Mouse (Mus musculus): ENCODE measurements around the gene Col1a1. TPM values are rescaled to one million over a fixed set of nuclear protein-coding genes. Genes with fewer than 3 reads are reported as not detected.

Gene Col1a1
- total RNA-seq, 1 experiment from 2014 or later, result not detected

DNA sequence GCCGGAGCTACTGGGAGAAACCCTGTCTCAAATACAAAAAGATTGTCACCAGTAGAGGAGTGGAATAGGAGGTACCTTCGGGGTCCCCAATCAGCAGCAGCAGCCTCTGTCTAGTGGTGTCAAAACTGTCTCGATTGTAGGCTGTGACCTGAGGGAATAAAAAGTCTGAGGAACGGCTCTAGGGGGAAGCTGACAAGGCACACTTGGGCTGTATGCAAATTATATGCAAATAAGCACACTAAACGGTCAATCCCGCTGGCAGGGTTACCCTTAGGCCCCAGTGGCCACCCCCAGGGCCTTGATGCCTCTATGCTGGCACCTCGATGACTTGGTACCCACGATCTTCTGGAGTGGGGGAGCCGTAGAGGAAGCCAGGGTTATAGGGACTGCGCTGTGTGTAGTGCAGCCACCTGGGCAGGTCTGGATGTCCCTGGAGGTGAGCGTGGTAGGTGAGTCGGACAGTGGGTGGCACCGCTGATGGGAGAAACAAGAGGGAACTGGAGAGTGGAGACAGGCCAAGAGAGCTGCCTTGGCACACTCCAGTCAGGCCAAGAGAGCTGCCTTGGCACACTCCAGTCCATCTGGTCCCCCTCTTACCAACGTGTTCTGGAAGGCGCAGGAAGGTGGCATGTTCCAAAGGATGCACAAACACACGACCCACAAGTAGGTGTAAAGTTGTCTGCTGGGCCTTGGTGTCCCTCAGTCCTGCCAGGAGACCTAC, 36.0 kb downstream of the Col1a1 start:
- 0 out of 2 replicates have a peak, but pooled peaks have one; percentile 24 for ATAC-seq (replicated peaks; ENCODE audit: low read depth, poor library complexity, severe bottlenecking)

DNA sequence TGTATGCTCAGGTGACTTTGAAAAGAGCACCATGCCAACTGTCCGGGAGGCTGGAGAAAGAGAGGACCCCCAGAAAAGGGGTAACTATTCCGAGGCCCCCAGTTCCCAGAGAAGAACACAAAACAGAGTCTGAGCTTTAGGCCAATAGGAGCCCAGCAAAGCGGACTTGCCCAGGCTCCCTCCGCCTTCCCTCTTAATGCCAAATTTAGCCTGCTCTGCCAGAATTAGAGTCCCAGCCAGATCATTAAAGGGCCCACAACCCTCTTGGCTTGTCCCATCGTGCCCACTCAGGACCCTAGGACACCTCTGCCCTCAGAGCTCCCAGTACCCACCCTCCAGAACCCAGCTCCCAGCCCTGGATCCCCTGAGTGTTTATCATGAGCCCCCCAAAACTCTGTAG, 36.9 kb downstream of the Col1a1 start:
- no peak for ATAC-seq (replicated peaks; ENCODE audit: low read depth, poor library complexity, severe bottlenecking)

DNA sequence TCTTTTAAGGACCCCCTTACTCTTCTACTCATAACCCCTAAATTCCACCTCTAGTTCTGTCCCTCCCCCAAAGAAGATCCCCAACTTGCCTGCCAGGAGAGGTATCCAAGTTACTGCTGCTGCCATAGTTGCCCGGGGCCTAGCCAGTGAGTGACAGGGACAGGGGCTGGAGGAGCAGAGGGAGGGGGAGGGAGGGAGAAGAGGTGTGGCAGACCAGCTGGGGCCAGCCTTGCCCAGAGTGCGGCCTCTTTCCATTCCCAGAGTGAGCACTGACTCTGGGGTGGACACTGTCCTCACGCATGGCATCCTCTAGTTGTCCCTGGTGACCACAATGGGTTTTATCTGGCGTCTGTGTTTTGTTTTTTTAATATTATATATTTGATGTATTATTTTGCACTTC, 37.3 kb downstream of the Col1a1 start:
- ATAC-seq (replicated peaks; ENCODE audit: low read depth, poor library complexity, severe bottlenecking), result no peak

DNA sequence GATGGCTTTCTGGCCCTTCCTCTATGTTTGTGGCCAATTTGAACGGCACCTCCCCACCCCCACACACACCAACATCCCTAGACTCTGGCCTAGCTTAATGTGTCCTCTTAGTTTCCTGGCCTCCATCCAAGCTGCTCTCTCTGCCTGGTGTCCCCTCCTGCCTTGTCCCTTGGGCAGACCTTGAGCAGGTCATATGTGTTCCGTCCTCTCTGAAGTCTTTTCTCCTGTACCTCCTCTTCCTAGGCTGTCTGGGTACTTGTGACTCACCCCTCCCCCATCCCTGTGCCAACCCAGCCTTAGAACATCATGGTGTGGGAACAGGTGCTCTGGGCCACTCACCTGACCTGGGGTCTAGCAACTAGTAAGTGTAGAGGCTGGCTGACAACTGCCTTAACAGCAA, 38.9 kb downstream of the Col1a1 start:
- ATAC-seq (replicated peaks; ENCODE audit: low read depth, poor library complexity, severe bottlenecking), result no peak

DNA sequence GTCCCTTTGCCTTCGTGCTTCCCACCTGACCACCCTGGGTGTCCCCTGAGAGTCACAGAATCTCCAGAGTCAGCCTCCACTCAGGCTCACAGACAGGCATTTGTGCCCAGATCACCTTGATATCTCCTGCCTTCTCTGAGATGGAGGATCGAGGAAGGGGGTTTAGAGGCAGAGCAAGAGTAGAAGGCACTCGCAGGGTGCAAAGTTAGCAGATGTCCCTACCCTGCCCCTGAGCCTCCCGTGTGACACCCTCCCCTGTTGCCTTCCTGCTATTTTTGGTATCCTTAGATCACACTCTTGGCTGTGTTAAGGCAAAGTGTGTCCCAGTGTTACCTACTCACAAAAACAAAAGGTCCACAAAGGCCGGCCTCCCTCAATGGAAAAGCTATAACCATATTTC, 40.2 kb downstream of the Col1a1 start, which contains the start of gene Sgca:
Gene Sgca (minus strand): TSS at position 129 of the 400 bp plus-strand sequence.
- ATAC-seq (replicated peaks; ENCODE audit: low read depth, poor library complexity, severe bottlenecking), result no peak

DNA sequence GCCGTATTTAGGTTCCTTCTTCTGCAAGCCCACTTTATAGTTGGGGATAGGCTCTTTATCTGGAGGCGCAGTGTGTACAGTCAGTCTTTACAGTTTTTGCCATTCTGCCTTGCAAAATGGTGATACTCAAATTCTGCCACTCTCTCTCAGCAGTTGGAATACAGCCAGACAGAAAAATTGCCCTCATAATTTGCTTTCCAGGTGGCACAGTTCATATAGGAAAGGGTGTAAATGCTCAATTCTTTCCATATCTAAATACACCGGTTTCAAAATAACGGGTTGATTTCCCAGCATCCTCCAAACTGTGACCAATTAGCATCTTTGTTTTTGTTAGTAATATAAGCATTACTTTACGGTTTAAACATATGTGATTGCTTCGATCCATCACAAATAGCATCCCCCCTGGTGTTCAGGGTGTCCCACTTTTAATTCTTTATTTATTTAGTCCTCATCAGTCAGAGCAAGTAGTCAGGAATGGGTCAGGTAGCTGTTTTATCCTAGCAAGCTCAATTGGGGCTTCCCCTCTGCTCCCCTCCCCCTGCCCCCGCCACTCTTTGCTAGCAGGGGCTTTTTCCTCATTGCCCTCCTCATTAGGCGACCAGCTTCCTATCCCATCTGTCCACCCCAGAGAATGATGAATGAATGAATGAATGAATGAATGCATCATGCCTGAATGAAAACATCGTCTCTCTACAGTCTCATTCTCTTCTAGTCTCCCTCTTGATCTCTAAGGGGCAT, 42.3 kb downstream of the Col1a1 start:
- no peak for ATAC-seq (replicated peaks; ENCODE audit: low read depth, poor library complexity, severe bottlenecking)

DNA sequence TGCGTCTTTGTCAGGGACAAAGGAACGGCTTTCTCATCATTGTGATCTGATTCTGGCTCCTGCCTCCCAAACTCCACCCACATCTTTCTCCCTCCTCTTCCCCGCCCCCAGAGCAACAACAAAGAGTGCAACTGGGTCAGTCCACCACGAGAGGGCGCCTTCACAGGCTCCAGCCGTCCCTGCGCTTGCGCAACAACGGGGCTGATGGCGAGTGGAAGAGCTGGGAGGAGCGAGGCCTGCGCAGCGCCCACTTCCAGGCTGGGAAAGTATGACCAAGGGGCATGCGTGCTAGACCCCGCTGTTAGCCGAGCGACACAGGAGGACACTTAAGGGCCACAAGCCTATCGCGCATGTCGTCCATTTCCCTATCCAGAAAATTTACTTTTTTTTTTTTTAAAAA, 42.9 kb downstream of the Col1a1 start:
- ATAC-seq (replicated peaks; ENCODE audit: low read depth, poor library complexity, severe bottlenecking), result peak; percentile 99

DNA sequence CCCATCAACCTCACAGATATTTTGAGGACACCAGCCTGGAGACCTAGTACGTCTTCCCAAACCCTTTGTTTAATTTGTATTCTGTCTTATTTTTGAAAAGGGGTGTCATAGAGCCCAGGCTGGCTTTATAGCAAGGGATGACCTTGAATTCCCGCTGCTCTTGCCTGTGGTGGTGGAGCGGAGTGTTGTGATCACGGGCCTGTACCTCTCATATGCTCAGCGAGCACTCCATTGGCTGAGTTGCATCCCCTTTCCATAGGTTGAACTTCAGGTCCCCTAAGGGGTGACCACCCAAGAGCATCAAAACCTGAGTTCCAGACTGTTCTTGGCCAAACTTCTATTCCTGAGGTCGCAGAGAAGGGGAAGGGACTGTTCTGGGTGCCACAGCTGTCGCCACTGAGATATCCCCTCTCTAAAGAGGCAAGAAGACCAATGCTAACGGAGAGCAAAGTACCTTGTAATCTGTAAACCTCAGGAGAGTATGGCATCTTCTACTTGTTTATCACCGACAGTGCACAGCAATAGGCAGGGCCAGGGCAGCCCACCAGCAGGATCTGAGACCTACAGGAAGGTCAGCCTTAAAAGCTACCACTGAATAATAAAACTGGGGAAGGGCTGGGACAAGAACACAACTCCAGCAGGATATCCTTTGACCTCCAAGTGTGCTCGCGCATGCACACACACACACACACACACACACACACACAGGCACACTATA, 43.6 kb downstream of the Col1a1 start:
- ATAC-seq (replicated peaks; ENCODE audit: low read depth, poor library complexity, severe bottlenecking), result peak; percentile 28; the same call in 1 of the 2 replicates

DNA sequence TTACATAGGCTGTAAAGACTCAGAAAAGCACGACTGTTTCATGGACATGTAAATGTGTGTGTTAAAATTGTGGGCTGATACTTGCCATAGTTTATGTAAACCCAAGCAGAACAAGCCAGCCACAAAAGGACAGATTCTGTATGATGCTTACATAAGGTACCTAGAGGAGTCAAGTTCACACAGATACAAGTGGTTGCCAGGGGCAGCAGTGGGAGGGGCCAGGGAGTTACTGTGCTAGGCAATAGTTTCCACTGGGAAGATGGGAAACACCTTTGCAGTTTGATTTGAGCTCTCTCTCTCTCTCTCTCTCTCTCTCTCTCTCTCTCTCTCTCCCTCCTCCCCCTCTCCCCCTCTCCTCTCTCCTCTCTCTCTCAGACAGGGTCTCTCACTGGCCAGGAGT, 49.1 kb downstream of the Col1a1 start:
- ATAC-seq (replicated peaks; ENCODE audit: low read depth, poor library complexity, severe bottlenecking), result no peak

DNA sequence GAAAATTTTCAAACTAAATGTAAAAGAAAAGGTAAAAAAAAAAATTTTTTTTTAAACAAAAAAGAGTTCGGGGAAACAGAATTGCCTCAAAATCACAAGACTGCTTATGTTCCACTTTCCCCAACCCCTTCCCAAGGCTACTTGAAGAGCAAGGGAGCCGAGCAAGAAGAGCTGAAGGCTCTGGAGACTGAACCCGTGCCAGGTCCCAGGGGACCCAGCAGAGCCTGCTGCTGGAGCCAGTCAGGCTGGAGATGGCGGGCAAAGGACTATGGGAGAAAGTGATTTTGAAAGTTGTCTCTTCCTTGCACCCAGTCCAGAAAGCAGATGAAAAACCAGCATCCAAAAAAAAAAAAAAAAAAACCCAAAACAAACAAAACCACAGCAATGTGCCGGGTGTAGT, 49.8 kb downstream of the Col1a1 start:
- no peak for ATAC-seq (replicated peaks; ENCODE audit: low read depth, poor library complexity, severe bottlenecking)

DNA sequence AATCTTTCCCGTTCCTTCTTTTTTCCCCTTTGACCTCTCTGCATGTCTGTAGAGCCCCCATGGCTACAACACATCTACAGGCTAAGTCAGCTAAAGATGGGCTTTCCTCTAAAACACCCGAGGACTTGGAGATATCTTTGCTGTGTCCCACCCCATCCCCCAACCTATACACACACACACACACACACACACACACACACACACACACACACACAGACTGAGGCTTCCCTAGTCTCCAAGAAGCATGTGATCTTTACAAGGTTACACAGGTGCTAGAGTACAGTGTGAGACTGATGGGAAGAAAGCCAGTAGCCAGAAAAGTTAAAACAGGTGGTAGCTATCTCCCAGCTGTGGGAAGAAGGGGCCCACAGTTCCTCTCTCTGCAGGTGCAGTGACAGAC, 50.4 kb downstream of the Col1a1 start:
- ATAC-seq (replicated peaks; ENCODE audit: low read depth, poor library complexity, severe bottlenecking), result no peak

DNA sequence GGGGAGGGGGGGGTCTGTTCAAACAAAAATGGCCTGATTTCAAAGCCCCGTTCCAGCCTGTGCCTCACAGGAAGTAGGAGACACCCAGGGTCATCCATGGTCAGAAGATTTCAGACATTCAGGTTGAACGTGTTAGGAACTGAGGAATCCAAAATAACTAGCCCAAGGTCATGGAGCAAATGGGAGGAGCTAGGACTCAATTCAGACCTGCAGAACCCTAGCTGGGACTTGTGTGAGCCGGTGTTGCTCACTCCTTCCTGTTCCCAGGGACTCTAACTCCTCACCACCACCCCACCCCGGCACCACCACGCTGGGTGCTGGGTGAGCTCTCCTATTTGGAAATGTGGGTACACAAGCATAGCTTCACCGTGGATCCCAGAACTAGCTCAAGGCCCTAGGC, 51.3 kb downstream of the Col1a1 start:
- no peak for ATAC-seq (replicated peaks; ENCODE audit: low read depth, poor library complexity, severe bottlenecking)

DNA sequence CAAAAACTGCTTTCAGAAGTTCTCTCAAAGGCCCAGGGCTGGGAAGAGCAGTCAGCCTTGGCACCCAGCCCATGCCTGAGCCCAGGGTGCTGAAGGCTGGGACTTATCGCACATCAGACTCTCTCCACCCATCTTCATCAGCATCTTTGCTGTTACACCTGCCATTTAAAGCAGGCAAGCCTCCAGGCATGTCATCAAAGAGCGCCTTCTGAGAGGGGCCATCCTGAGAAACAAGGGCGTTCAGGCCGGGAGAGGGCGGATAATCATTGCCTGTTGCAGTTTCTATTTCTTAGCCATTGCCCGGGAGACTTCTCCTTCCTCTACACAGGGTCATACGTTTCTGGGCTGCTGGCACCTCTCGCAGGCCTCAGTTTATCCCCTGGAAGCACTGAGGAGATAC, 51.8 kb downstream of the Col1a1 start:
- ATAC-seq (replicated peaks; ENCODE audit: low read depth, poor library complexity, severe bottlenecking), result no peak

DNA sequence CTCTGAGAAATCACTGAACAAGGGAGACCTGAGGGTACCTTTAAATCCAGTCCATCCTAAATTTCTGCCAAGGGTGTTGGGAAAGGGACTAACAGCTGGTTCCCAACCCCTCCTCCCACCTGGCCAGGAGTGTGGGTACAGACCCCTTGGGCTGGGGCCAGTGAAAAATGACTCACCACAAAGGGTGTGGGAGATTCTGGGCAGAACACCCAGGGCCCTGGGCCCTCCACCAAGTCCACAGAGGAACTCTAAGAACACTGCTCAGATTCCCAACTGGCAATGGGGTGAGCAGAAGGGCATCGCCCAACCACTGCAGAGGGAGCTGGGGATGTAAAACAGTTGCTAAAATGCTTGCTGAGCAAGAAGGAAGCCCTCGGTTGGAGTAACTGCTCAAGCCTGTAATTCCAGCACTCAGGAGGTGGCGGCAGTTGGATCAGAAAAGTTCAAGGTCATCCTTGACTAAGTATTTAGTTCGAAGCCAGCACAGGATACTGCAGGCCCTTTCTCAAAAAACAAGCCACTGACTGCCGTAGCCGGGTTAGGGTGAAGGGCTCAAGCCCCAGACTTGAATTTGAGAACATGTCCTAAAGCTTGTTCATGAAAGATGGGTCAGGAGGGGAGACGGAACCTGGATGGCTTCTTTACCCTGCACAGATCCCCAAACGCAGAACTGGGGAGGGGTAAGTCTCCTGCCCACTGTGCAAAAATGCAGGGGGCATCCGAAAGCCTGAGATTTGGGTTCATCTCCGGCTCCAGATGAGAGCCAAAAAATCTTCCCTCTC, 52.9 kb downstream of the Col1a1 start:
- no peak for ATAC-seq (replicated peaks; ENCODE audit: low read depth, poor library complexity, severe bottlenecking)

DNA sequence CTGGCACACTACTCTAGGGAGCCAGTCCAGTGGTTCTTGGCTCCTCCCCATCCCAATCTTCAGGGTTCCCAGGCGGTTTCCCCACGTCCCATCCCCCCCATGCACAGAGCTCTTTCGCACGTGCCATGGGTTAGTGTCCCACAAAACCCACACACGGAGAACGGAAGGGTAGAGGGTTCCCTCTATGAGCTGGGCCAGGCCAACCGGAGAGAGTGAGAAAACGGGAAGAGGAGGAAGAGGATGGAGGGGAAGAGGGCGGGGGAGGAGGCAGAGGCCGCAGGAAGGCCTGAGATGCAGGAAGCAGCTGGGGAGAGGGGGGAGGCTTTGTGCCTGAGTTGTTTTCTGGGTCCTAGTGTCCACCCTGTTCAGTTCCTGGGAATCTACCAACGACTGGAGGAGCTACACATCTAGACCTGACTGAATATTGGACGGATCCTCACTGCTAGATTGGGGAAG, 53.6 kb downstream of the Col1a1 start:
- peak; percentile 59 for ATAC-seq (replicated peaks; ENCODE audit: low read depth, poor library complexity, severe bottlenecking)

DNA sequence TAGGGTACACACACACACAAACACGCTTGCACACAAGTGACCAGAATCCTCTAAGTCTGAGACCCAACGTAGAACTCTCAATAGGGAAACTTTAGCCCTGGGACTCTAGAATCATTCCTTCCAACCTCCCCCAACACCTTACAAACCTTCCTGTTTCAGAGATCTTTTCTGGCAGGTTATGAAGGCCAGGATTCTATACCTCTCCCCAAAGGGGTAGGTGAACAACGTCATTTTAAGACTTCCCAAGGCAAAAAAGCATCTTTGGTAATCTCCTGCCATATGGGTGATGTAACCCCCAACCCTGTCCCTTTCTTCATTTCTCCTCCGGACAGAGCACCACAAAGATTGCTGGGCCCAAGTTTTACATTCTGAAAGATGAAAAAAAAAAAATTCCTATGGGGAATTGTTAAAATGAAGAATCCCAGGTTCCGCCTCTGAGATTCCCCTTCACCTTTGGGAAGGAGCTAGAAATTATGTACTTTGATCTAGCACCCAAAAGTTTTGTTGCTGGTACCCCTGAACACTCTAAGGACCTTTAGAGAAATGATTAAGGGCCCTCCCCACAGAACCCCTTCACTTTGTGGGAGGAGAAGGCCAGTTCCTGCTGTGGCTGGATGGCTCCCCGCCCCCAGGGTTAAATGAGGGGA, 54.2 kb downstream of the Col1a1 start:
- ATAC-seq (replicated peaks; ENCODE audit: low read depth, poor library complexity, severe bottlenecking), result no peak

DNA sequence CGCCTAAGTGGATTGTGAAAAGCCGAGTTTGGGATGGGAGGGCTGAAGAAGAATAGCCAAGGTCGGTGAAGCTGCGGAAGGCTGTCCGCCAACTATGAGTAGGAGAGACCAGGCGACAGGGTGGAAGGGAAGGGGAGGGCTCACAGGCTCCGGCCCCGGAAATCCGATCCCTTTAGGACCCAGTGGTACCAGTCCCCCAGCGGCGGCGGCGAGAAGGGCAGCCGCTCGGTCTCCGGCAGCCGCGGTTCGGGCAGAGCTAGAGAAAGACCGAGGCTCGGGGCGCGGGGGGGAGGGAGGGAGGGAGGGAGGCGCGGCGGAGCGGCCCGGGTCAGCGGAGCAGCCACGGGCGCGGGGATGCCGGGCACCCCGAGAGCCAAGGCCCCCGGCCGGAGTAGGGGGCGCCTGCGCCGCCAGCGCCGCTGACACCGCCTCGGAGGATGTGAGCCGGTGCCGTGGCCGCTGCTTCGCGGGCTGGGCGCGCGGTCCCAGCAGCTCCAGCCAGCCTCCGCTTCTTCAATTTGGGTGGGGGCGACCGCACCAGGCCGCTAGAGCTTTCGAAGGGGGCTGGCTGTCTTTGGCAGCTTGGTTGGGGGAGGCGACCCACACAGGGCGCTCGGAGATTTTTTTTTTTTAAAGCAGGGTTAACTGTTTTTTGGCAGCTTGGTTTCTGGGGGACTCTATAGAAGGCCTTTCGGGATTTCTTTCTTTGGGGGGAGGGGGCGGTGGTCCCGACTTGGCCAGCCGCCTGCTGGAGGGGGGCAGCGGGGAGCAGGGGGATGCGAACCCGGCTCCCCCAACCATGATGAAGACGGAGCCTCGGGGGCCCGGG, 54.9 kb downstream of the Col1a1 start, which contains the start of gene Ppp1r9b:
Gene Ppp1r9b (plus strand): TSS at position 287 of the 829 bp plus-strand sequence.
- peak; percentile 59 for ATAC-seq (replicated peaks; ENCODE audit: low read depth, poor library complexity, severe bottlenecking)

DNA sequence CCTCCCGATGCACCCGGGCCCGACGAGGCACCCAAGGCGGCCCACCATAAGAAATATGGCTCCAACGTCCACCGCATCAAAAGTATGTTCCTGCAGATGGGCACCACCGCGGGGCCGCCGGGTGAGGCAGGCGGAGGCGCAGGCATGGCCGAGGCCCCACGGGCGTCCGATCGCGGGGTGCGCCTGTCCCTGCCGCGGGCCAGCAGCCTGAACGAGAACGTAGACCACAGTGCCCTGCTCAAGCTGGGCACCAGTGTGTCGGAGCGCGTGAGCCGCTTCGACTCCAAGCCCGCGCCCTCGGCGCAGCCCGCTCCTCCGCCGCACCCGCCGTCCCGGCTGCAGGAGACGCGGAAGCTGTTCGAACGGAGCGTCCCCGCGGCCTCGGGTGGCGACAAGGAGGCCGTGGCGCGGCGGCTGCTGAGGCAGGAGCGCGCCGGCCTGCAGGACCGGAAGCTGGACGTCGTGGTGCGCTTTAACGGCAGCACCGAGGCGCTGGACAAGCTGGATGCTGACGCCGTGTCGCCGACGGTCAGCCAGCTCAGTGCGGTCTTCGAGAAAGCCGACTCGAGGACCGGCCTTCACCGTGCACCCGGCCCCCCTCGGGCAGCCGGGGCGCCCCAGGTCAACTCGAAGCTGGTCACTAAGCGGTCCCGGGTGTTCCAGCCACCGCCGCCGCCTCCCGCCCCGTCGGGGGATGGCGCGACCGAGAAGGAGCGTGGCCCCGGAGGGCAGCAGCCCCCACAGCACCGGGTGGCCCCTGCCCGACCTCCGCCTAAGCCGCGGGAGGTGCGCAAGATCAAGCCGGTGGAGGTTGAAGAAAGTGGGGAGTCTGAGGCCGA, 55.8 kb downstream of the Col1a1 start:
- no peak for ATAC-seq (replicated peaks; ENCODE audit: low read depth, poor library complexity, severe bottlenecking)
